Mouse (Mus musculus): ENCODE measurements at regions not wholly inside any gene's neighbourhood (a gene's known extent, or its start where the extent isn't known, plus 50 kb on each side); places are given as distances from the start of the nearest gene placed in this dataset.
"Not testable (repeated sequence)": the region's sequence is repeated elsewhere in the genome, so short reads cannot be mapped to it uniquely, and the experiment has no call there.

DNA sequence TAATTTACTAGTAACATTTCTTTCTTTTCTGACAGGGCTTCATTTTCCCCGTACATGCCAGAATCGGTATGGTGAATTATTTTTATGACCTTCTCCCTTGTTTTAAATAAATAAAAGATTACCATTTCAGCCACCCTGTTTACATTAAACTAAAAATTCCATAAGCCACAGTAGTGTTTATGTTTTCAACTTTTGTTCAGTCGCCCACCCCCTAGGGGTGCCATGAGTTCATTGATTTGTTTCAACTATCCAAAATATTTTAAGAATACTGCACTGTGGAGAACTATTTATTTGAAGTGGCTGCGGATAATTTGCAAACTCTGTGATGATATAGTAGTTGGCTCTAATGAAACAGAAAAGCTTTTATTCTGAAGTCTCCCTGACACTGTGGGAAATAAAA is 132.9 kb downstream of the Tfec start:
- Histone ChIP-seq H3K4me1 (ENCODE audit: control insufficient read depth, insufficient read depth, low read length) (no peaks in the 10 kb centered on the region), H3K27ac (ENCODE audit: insufficient read depth, low read length) (no peak overlapping the region), H3K4me3 (ENCODE audit: insufficient read depth, low read length) (no peak overlapping the region)
- TF ChIP-seq CTCF (IDR thresholded peaks at IDR 0.05; ENCODE audit: extremely low read depth, insufficient read depth, low read length): no peak
- no peak for TF ChIP-seq POLR2A (IDR thresholded peaks at IDR 0.05; ENCODE audit: extremely low read depth, insufficient read depth, low read length)

DNA sequence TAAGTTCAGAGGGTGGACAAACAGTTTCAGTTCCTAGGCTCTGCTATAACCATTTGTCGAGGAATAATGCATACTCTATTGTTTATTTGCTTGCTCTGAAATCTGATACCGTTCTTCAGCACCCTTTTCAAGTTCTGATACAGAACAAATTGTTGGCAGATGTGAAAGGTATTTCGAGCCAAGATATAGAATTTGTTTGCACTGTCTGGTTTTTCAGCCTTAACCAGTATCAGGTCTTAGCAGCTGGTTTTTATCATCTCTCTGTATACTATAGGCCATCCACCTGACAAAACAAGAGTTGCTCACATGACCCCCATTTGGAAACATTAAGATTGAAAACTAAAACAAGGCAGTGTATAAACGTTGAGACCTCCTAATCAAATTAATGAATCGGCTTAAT is 133.5 kb downstream of the Tfec start:
- Histone ChIP-seq H3K4me3 (ENCODE audit: insufficient read depth, low read length) (no peak overlapping the region), H3K4me1 (ENCODE audit: control insufficient read depth, insufficient read depth, low read length) (no peaks in the 10 kb centered on the region), H3K27ac (ENCODE audit: insufficient read depth, low read length) (no peak overlapping the region)
- TF ChIP-seq POLR2A (IDR thresholded peaks at IDR 0.05; ENCODE audit: extremely low read depth, insufficient read depth, low read length) (no peak), CTCF (IDR thresholded peaks at IDR 0.05; ENCODE audit: extremely low read depth, insufficient read depth, low read length) (no peak)

DNA sequence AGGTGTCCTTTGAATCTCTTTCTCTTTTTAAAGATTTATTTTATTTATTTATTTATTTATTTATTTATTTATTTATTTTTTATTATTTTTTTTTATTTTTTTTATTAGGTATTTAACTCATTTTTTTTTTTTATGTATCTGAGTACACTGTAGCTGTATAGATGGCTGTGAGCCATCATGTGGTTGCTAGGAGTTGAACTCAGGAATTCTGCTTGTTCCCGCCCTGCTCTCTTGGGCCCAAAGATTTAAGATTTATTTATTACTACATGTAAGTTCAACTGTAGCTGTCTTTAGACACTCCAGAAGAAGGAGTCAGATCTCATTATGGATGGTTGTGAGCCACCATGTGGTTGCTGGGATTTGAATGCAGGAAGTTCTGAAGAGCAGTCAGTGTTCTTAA is 143.2 kb downstream of the Tfec start:
- not testable (repeated sequence) for H3K4me1 ChIP-seq (ENCODE audit: control insufficient read depth, insufficient read depth, low read length); H3K4me3 ChIP-seq (ENCODE audit: insufficient read depth, low read length); H3K27ac ChIP-seq (ENCODE audit: insufficient read depth, low read length)

DNA sequence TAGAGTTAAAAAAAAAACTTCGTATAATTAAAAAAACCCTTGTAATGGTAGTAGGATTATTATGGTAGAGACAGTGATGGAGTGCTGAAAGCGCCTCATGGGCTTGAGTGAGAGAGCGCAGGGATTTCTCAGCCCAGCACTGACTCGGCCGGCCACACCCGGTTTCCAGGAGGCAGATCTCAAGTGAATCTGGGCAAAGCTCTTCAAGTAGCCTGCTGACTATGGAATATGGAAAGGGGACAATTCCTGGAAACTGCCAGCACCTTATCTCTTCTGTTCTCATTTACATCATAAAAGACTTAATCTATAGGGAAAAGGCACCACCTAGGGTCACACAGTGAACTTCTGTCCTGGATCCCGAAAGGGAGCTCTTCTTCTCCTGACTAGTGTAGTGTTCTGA is 165.1 kb downstream of the Tfec start:
- no peak for TF ChIP-seq POLR2A (IDR thresholded peaks at IDR 0.05; ENCODE audit: extremely low read depth, insufficient read depth, low read length)
- no peak for TF ChIP-seq CTCF (IDR thresholded peaks at IDR 0.05; ENCODE audit: extremely low read depth, insufficient read depth, low read length)
- Histone ChIP-seq H3K4me3 (ENCODE audit: insufficient read depth, low read length) (no peak overlapping the region), H3K4me1 (ENCODE audit: control insufficient read depth, insufficient read depth, low read length) (no peaks in the 10 kb centered on the region), H3K27ac (ENCODE audit: insufficient read depth, low read length) (no peak overlapping the region)

DNA sequence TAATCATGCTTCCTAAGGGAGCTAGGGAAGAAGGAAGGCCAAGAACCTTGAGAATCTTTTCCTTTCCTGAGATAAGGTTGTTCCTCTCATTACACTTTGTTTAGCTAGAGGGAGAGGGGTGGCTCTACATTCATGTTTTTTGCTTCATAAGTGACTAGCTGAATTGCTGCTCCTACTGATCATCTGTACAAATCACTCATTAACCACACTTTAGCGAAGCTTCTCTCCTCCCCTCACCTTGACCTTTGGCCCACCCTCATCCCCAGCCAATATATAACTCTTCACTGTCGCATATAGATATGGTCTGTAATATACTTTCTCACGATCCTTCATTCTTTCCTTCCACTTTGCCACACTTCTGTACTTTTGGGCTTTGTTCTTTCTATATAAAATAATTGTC is 166.1 kb downstream of the Tfec start:
- no peak overlapping the region for H3K27ac ChIP-seq (ENCODE audit: insufficient read depth, low read length)
- no peak overlapping the region for H3K4me3 ChIP-seq (ENCODE audit: insufficient read depth, low read length)
- no peak for TF ChIP-seq POLR2A (IDR thresholded peaks at IDR 0.05; ENCODE audit: extremely low read depth, insufficient read depth, low read length)
- TF ChIP-seq CTCF (IDR thresholded peaks at IDR 0.05; ENCODE audit: extremely low read depth, insufficient read depth, low read length): no peak
- no peaks in the 10 kb centered on the region for H3K4me1 ChIP-seq (ENCODE audit: control insufficient read depth, insufficient read depth, low read length)

DNA sequence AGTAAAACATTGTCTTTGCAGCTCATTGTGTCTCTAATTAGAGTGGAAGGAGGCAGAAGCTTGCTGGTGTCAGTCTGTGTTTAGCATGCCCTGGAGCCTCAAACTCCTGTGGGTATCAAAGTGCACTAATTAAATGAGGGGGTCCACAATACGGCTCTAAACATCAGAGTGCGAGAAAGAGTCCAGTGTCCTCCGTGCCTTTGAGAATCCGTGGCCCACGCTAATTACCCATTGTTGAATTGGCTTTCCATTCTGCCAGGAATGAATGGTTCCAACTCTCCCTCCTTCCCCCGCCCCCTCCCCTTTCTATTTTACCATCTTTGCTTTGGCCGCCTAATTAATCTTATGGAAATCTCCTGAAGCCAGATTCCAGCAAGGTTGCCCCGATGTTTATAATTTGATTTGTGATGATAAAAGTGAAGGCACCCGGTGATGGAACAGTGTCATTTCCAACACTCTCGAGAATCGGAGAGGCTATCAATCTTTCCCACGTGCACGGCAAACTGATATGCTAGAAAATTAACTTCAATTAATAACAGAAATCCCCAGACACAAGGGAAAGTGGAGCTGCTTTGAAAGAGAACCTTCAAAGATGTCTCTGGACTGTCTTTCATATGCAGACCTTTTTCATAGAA is 170.9 kb downstream of the Tfec start:
- H3K4me1 ChIP-seq (ENCODE audit: control insufficient read depth, insufficient read depth, low read length): no peaks in the 10 kb centered on the region
- no peak overlapping the region for H3K4me3 ChIP-seq (ENCODE audit: insufficient read depth, low read length)
- TF ChIP-seq POLR2A (IDR thresholded peaks at IDR 0.05; ENCODE audit: extremely low read depth, insufficient read depth, low read length) (no peak), CTCF (IDR thresholded peaks at IDR 0.05; ENCODE audit: extremely low read depth, insufficient read depth, low read length) (no peak)
- H3K27ac ChIP-seq (ENCODE audit: insufficient read depth, low read length): no peak overlapping the region

DNA sequence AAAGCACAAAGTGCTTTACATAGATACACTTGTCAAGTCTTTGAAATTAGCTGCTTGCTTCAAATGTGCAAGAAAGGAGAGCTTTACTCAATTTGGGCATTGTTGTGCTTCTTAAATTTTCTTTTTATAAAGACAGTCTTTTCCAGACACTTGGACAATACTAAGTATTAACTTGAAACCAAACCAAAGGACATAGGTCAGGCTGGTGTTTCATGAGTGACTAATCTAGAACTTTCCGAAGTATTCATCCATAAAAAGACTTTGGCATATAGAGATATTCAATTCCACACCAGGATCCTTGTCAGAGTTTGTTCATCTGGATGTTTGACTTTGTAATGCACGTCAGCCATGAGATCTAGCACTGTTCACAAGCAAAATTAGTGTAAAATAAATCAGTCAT is 173.0 kb downstream of the Tfec start:
- no peaks in the 10 kb centered on the region for H3K4me1 ChIP-seq (ENCODE audit: control insufficient read depth, insufficient read depth, low read length)
- no peak overlapping the region for H3K4me3 ChIP-seq (ENCODE audit: insufficient read depth, low read length)
- TF ChIP-seq POLR2A (IDR thresholded peaks at IDR 0.05; ENCODE audit: extremely low read depth, insufficient read depth, low read length) (no peak), CTCF (IDR thresholded peaks at IDR 0.05; ENCODE audit: extremely low read depth, insufficient read depth, low read length) (no peak)
- no peak overlapping the region for H3K27ac ChIP-seq (ENCODE audit: insufficient read depth, low read length)

DNA sequence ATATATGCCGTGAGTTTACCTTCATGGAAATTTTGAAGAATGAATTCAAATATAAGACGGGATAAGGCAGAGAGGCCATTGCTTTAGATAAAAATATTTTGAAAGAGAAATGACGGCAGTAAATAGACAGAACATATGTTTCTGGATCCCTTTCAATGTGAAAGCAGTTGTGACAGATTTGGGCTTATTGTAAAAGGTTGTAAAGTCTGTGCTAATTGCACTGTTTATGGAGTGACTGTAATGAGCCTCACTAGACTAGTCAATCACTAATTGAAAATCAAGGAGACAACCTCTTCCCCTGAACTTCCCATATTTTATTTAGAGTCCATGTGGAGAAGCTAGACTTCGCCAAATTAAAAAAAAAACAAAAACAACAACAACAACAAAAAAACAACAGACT is 193.7 kb downstream of the Tfec start:
- TF ChIP-seq CTCF (IDR thresholded peaks at IDR 0.05; ENCODE audit: extremely low read depth, insufficient read depth, low read length): no peak
- no peak for TF ChIP-seq POLR2A (IDR thresholded peaks at IDR 0.05; ENCODE audit: extremely low read depth, insufficient read depth, low read length)
- Histone ChIP-seq H3K4me3 (ENCODE audit: insufficient read depth, low read length) (no peak overlapping the region), H3K27ac (ENCODE audit: insufficient read depth, low read length) (no peak overlapping the region), H3K4me1 (ENCODE audit: control insufficient read depth, insufficient read depth, low read length) (no peaks in the 10 kb centered on the region)

DNA sequence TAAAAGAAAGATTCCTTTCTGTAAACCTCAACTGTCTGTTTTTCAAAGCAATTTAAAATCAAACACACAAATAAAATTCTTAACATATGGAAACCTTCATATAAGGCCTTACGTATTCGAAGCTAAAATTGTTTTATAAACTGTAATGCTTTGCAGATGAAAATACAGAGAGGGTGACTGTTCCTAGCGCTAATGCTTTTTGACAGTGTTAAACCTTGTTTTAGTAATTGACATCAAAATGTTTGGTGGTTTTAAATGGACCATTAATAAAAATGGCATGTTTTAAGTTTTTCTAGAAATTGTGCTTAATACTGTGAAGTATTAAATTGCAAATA is 194.9 kb downstream of the Tfec start:
- Histone ChIP-seq H3K4me3 (ENCODE audit: insufficient read depth, low read length) (no peak overlapping the region), H3K4me1 (ENCODE audit: control insufficient read depth, insufficient read depth, low read length) (no peaks in the 10 kb centered on the region), H3K27ac (ENCODE audit: insufficient read depth, low read length) (no peak overlapping the region)
- no peak for TF ChIP-seq POLR2A (IDR thresholded peaks at IDR 0.05; ENCODE audit: extremely low read depth, insufficient read depth, low read length)
- no peak for TF ChIP-seq CTCF (IDR thresholded peaks at IDR 0.05; ENCODE audit: extremely low read depth, insufficient read depth, low read length)

DNA sequence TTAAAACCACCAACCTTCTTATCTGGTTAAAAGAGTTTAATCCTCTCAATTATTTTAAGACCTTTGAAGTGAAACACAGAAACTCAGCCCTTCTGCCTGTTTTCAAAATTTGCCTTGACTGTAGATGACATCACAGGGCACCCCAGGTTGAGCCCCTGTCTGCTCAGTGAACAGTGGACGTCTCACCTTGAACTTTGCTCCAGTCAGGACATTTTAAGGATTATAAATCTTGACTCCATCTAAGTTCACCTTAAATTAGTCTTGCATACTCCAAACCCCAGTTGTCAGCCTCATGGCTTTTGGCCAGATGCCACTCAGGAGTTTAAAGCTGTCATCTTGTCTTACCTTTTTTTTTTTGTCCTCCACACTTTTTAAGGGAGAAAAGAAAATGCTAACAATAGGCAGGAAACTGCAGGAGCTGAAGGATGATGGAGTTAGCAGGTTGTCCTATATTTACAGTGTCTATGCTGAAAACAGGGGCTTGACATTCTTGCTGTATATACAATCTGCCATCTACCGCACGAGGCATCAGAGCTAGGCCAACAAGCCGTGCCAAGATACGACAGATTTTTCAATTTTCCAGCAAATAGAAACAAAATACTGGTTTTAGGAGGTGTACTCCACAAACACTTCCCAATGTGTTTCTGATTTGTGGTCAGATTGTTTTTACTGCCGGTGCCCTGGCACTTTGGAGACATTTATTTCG is 195.4 kb downstream of the Tfec start:
- TF ChIP-seq CTCF (IDR thresholded peaks at IDR 0.05; ENCODE audit: extremely low read depth, insufficient read depth, low read length): no peak
- TF ChIP-seq POLR2A (IDR thresholded peaks at IDR 0.05; ENCODE audit: extremely low read depth, insufficient read depth, low read length): no peak
- no peak overlapping the region for H3K4me3 ChIP-seq (ENCODE audit: insufficient read depth, low read length)
- no peaks in the 10 kb centered on the region for H3K4me1 ChIP-seq (ENCODE audit: control insufficient read depth, insufficient read depth, low read length)
- H3K27ac ChIP-seq (ENCODE audit: insufficient read depth, low read length): no peak overlapping the region
